Mouse (Mus musculus) myocyte (in vitro differentiated cells): ENCODE data around the gene Adamtsl4.

ENCODE experiments used
- CEBPB ChIP-seq: IDR thresholded peaks from 2 replicates; pipeline ENCODE4 v1.6.1; 2011; ENCODE audit warnings: mild to moderate bottlenecking, moderate library complexity; ENCODE audit not compliant: poor library complexity, insufficient read depth, severe bottlenecking
- MAX ChIP-seq: IDR thresholded peaks from one replicate; pipeline ENCODE4 v1.6.1; 2011; ENCODE audit warnings: low read depth, mild to moderate bottlenecking, control low read depth
- POLR2A ChIP-seq: IDR thresholded peaks from one replicate; pipeline ENCODE4 v1.6.1; 2011; ENCODE audit warnings: low read depth, mild to moderate bottlenecking, control low read depth, moderate library complexity; ENCODE audit not compliant: insufficient read length
- REST ChIP-seq: IDR thresholded peaks from one replicate; pipeline ENCODE4 v1.6.1; 2011; ENCODE audit warnings: mild to moderate bottlenecking, control low read depth, moderate library complexity; ENCODE audit not compliant: insufficient read depth, insufficient read length
- SRF ChIP-seq: IDR thresholded peaks from one replicate; pipeline ENCODE4 v1.6.1; 2011; ENCODE audit warnings: low read depth; ENCODE audit not compliant: control insufficient read depth, insufficient read length
- TCF12 ChIP-seq: IDR thresholded peaks from one replicate; pipeline ENCODE4 v1.6.1; 2011; ENCODE audit warnings: mild to moderate bottlenecking, control low read depth; ENCODE audit not compliant: poor library complexity, insufficient read depth, severe bottlenecking
- USF1 ChIP-seq: IDR thresholded peaks from one replicate; pipeline ENCODE4 v1.6.1; 2011; ENCODE audit warnings: low read depth, mild to moderate bottlenecking, control low read depth, moderate library complexity

DNA sequence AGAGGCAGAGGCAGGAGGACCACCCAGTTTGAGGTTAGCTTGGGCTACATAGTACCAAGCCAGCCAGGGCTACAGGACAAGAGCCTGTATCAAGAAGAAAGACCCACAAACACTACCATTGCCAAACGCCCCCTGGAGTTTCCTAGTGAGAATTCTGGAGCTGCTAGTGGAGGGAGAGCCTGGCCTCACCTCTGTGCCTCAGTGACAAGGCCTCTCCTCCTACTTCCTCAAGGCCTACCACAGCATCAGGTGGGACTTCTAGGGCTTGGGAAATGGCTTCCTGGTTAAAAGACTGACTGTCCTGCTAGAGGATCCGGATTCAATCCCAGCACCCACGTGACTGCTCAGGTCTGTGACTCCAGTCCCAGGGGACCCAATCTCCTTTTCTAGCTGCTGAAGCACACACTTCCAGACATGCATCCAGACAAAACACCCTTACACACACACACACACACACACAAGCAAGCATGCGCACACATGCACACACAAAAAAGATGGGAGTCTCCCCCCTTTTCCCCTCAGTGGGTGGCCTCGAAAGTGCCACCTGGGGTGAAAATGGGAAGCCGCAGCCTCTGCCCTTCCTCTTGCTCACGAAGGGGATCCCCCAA lies 35.4 kb downstream of the Adamtsl4 start:
- no peak for TF ChIP-seq USF1
- no peak for TF ChIP-seq POLR2A
- no peak for TF ChIP-seq REST
- TF ChIP-seq MAX: no peak
- no peak for TF ChIP-seq SRF
- no peak for TF ChIP-seq TCF12
- no peak for TF ChIP-seq CEBPB
